Mouse (Mus musculus): Measurements from ENCODE around the gene Tnc. TPM values are rescaled to one million over a fixed set of nuclear protein-coding genes. Genes with fewer than 3 reads are reported as not detected.

Gene Tnc
- total RNA-seq, 2 experiments from 2014 or later: 1.0 to 3.7 TPM

Other genes starting within 250 kb of the Tnc start
- gene Tnfsf8, start 185.7 kb downstream of the Tnc start, total RNA-seq (2021): not detected

All from gastrocnemius, adult 18-20 months (tissue).